ENCODE assay signal across 13 mouse cellular contexts in the genomic region with DNA sequence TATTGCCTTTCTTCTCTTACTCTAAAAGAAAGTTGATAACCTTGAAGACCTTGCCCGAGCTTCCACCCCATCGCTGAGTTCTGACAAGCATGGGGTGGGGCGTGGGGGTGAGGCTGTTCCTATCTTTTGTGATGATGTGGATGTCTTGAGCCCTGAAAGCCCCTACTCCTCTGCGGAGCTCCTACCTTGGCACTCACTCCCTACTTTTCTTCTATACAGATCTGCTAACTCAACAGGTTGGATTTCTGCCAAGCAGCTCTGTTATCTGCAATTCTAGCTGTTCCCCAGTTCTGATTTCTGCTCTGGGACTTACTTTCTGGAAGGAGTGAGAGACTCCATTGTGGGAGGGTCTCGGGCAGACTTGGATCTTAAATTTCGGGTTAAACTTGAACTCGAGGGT. TPM values are rescaled to one million over a fixed set of nuclear protein-coding genes. Genes with fewer than 3 reads are reported as not detected.
A peak's percentile ranks its signal among the peaks of the same experiment; 100 is the strongest.
DNase-seq lines count a peak whose midpoint lies in the region; ATAC-seq lines count a peak whose summit lies in the region.
"Had no signal": no experiment of that assay in that cellular context is flagged by ENCODE, and none has a peak within 500 bp of the region (broad histone marks: within the 10 kb centered on the region; RNA-seq: fewer than 3 reads in every experiment).

No protein-coding gene starts in this region.

- 0 out of 2 replicates have a peak, but pooled peaks cover 3% of the 10 kb centered on the region for H3K27me3 ChIP-seq in heart, embryonic 14.5 days (ENCODE audit: control insufficient read depth, insufficient read depth, low read length)
- H3K27me3 ChIP-seq in lung, embryonic 15.5 days = no peaks in the 10 kb centered on the region
- H3K27me3 ChIP-seq in intestine, embryonic 15.5 days (replicated peaks) = no peaks in the 10 kb centered on the region
- H3K27me3 ChIP-seq: CH12.LX; midbrain, embryonic 12.5 days had no signal

- H3K9ac ChIP-seq in heart, embryonic 14.5 days (ENCODE audit: low read length) = no peak overlapping the region
- no peak overlapping the region for H3K9ac ChIP-seq in lung, embryonic 15.5 days
- H3K9ac ChIP-seq in intestine, embryonic 15.5 days = no peak overlapping the region
- H3K9ac ChIP-seq: liver, embryonic 14.5 days; midbrain, embryonic 12.5 days had no signal

- WGBS in heart, embryonic 14.5 days = 35% methylated on average over 7 of the region's 7 CpGs
- 41% methylated on average over 7 of the region's 7 CpGs for WGBS in lung, embryonic 15.5 days
- WGBS in intestine, embryonic 15.5 days = 68% methylated on average over 7 of the region's 7 CpGs

- no peak overlapping the region for H3K27ac ChIP-seq in heart, embryonic 14.5 days (replicated peaks in 1 of 2; ENCODE audit: control insufficient read depth in 1 of 2, insufficient read depth in 1 of 2, low read depth in 2 of 2, low read length in 2 of 2)
- H3K27ac ChIP-seq in lung, embryonic 15.5 days = no peak overlapping the region
- H3K27ac ChIP-seq in intestine, embryonic 15.5 days = no peak overlapping the region
- H3K27ac ChIP-seq: liver, embryonic 14.5 days; midbrain, embryonic 12.5 days had no signal

- peaks cover 11 to 13% of the 10 kb centered on the region in 2 experiments; a peak in 3 of 4 replicates for H3K4me1 ChIP-seq in heart, embryonic 14.5 days (ENCODE audit: control insufficient read depth in 2 of 2, insufficient read depth in 2 of 2, low read length in 2 of 2)
- peaks cover 20% of the 10 kb centered on the region for H3K4me1 ChIP-seq in lung, embryonic 15.5 days
- H3K4me1 ChIP-seq in intestine, embryonic 15.5 days (replicated peaks) = peaks cover 8% of the 10 kb centered on the region; the same call in 1 of the 2 replicates

- peak overlapping the region; percentile 11 for H3K4me2 ChIP-seq in heart, embryonic 14.5 days (ENCODE audit: low read length)
- H3K4me2 ChIP-seq in lung, embryonic 15.5 days = peak overlapping the region; percentile 19; the same call in 1 of the 2 replicates
- no peak overlapping the region for H3K4me2 ChIP-seq in intestine, embryonic 15.5 days (replicated peaks)
- H3K4me2 ChIP-seq: midbrain, embryonic 12.5 days had no signal

- H3K4me3 ChIP-seq in heart, embryonic 14.5 days (ENCODE audit: control insufficient read depth in 1 of 2, insufficient read depth in 1 of 2, low read depth in 1 of 2, low read length in 2 of 2) = no peak overlapping the region
- H3K4me3 ChIP-seq in lung, embryonic 15.5 days = no peak overlapping the region
- no peak overlapping the region for H3K4me3 ChIP-seq in intestine, embryonic 15.5 days (replicated peaks)
- H3K4me3 ChIP-seq: midbrain, embryonic 12.5 days had no signal

- H3K36me3 ChIP-seq in heart, embryonic 14.5 days (ENCODE audit: control insufficient read depth, insufficient read depth, low read length) = no peaks in the 10 kb centered on the region
- no peaks in the 10 kb centered on the region for H3K36me3 ChIP-seq in lung, embryonic 15.5 days
- H3K36me3 ChIP-seq in intestine, embryonic 15.5 days = no peaks in the 10 kb centered on the region
- H3K36me3 ChIP-seq: midbrain, embryonic 12.5 days had no signal

- ATAC-seq in heart, embryonic 14.5 days (ENCODE audit: insufficient number of reproducible peaks, insufficient read depth, low FRiP score, low read depth) = no peak
- ATAC-seq in lung, embryonic 15.5 days (ENCODE audit: borderline replicate concordance, extremely low read depth, low FRiP score, low TSS enrichment) = peak; percentile 32; the same call in 1 of the 2 replicates
- ATAC-seq in intestine, embryonic 15.5 days = peak; percentile 24
- peak; percentile 36 for ATAC-seq in megakaryocyte-erythroid progenitor cell, adult 5-6 weeks (replicated peaks; ENCODE audit: low FRiP score, low TSS enrichment, poor library complexity, severe bottlenecking)
- ATAC-seq: Patski had no signal

- no peak for DNase-seq in heart, postnatal 4 days
- DNase-seq in lung, postnatal 14 days = no peak
- no peak for DNase-seq in left cerebral cortex, adult 8-10 months (ENCODE audit: low spot score in 2 of 2)
- no peak for DNase-seq in thymus, adult 18-20 months
- DNase-seq: cerebellum, adult 11 months had no signal

- H3K9me3 ChIP-seq in heart, embryonic 14.5 days (ENCODE audit: control insufficient read depth, low read length) = no peaks in the 10 kb centered on the region
- no peaks in the 10 kb centered on the region for H3K9me3 ChIP-seq in lung, embryonic 15.5 days
- H3K9me3 ChIP-seq in intestine, embryonic 15.5 days = no peaks in the 10 kb centered on the region
- H3K9me3 ChIP-seq: midbrain, embryonic 12.5 days had no signal

RNA-seq across cellular contexts. Expression of a gene that starts 14.3 kb away (rescaled TPM):
- polyA plus RNA-seq in heart, embryonic 14.5 days (2014; fragmentation: Nextera tagmentation; extraction: Ambion mirVana) = 8.1 and 8.3 TPM in 2 replicates
- 10 to 100 TPM; 18.9 TPM for total RNA-seq in heart, postnatal 4 days (2021)
- 11.2 TPM in 2 replicates for polyA plus RNA-seq in lung, embryonic 15.5 days (2015; fragmentation: Nextera tagmentation; extraction: Ambion mirVana)
- polyA plus RNA-seq in intestine, embryonic 15.5 days (2015; fragmentation: Nextera tagmentation; extraction: Ambion mirVana) = 19.2 and 20.3 TPM in 2 replicates
- total RNA-seq in megakaryocyte-erythroid progenitor cell, adult 5-6 weeks (2014; fragmentation: Nextera tagmentation) = 14.0 and 15.9 TPM in 2 replicates
- total RNA-seq in megakaryocyte-erythroid progenitor cell, adult 5-6 weeks (2017) = 16.8 and 17.2 TPM in 2 replicates
- 10 to 100 TPM; 14.8 to 18.4 (median 16.2) TPM for total RNA-seq in left cerebral cortex, adult 8-10 months (2022)
